Mouse (Mus musculus): ENCODE results near the gene Lhx2.

Gene Lhx2

GRCm38 (mm10) chr2:38409309-38409708, 70.2 kb downstream of the Lhx2 start:
- in situ Hi-C loops (cut with MboI): no loop called here

- in situ Hi-C loops (cut with MboI): no loop called here
These were observed 71.1 kb downstream of the Lhx2 start for GRCm38 (mm10) chr2:38410227-38410626.

- in situ Hi-C loops (cut with MboI): no loop called here
These were observed 73.6 kb downstream of the Lhx2 start for GRCm38 (mm10) chr2:38412599-38413177.

GRCm38 (mm10) chr2:38417970-38418369, 78.9 kb downstream of the Lhx2 start:
- in situ Hi-C loops (cut with MboI): no loop called here

Data from mature B cell (primary cell).